Mouse (Mus musculus) lung, postnatal 25 days (tissue): ENCODE measurements around the gene Evpl.

ENCODE experiments used
- DNase-seq: peaks from one replicate; pipeline ENCODE4 v3.0.0; 2022; ENCODE audit warnings: low spot score

Evpl gene

GRCm38 (mm10) chr11:116213877-116214510 is 23.9 kb downstream of the Evpl start:
- DNase-seq: no peak

- no peak for DNase-seq
Measured at GRCm38 (mm10) chr11:116212847-116213246, 25.0 kb downstream of the Evpl start.

GRCm38 (mm10) chr11:116210696-116211095 is 27.2 kb downstream of the Evpl start:
- no peak for DNase-seq

GRCm38 (mm10) chr11:116209257-116209656 is 28.6 kb downstream of the Evpl start:
- no peak for DNase-seq

- no peak for DNase-seq
Measured at GRCm38 (mm10) chr11:116208660-116209059, 29.2 kb downstream of the Evpl start.

- DNase-seq: no peak
Measured at GRCm38 (mm10) chr11:116206678-116207077, 31.2 kb downstream of the Evpl start.

GRCm38 (mm10) chr11:116203150-116203549 is 34.7 kb downstream of the Evpl start:
- DNase-seq: no peak

- DNase-seq: no peak
Measured at GRCm38 (mm10) chr11:116201151-116201550, 36.7 kb downstream of the Evpl start.

GRCm38 (mm10) chr11:116198639-116199531 is 39.0 kb downstream of the Evpl start, which contains the start of the genes Ten1 and Acox1:
Gene Ten1 (plus strand): TSS chr11:116198855.
Gene Acox1 (minus strand): TSS chr11:116199045.
- DNase-seq: peak; percentile 98

GRCm38 (mm10) chr11:116198132-116198531 is 39.7 kb downstream of the Evpl start:
- DNase-seq: no peak

- no peak for DNase-seq
Measured at GRCm38 (mm10) chr11:116197584-116197906, 40.3 kb downstream of the Evpl start.

GRCm38 (mm10) chr11:116196866-116197583 is 40.9 kb downstream of the Evpl start:
- DNase-seq: no peak

- no peak for DNase-seq
Measured at GRCm38 (mm10) chr11:116196336-116196735, 41.5 kb downstream of the Evpl start.

GRCm38 (mm10) chr11:116195252-116195651 is 42.6 kb downstream of the Evpl start:
- no peak for DNase-seq

- DNase-seq: no peak
Measured at GRCm38 (mm10) chr11:116194619-116195018, 43.3 kb downstream of the Evpl start.

GRCm38 (mm10) chr11:116187226-116187930 is 50.5 kb downstream of the Evpl start:
- no peak for DNase-seq

GRCm38 (mm10) chr11:116186360-116186759 is 51.5 kb downstream of the Evpl start:
- DNase-seq: no peak

- no peak for DNase-seq
Measured at GRCm38 (mm10) chr11:116185836-116186235, 52.0 kb downstream of the Evpl start.

- peak; percentile 62 for DNase-seq
Measured at GRCm38 (mm10) chr11:116178411-116179121, 59.3 kb downstream of the Evpl start.

- DNase-seq: no peak
Measured at GRCm38 (mm10) chr11:116176010-116176409, 61.9 kb downstream of the Evpl start.

GRCm38 (mm10) chr11:116174775-116175448 is 63.0 kb downstream of the Evpl start:
- no peak for DNase-seq
